Mouse (Mus musculus) spleen, embryonic (tissue): ENCODE results near the gene Ufd1.
"Not testable (repeated sequence)": the region's sequence is repeated elsewhere in the genome, so short reads cannot be mapped to it uniquely, and the experiment has no call there.

Experiments used
- CTCF ChIA-PET: fragments of 350-600 bp; sonication (Branson Sonifier 250); formaldehyde crosslinking; loops from one replicate; lab custom pipeline; 2022; lab: Charles Lee

Gene Ufd1

GRCm38 (mm10) chr16:18809001-18809400 is 2.6 kb upstream of the Ufd1 start:
- CTCF ChIA-PET: interaction anchor here (0.6 kb wide), 1 partner anchor 57 kb away, joined by 6 read pairs; no protein-coding TSS in a partner anchor

- CTCF ChIA-PET: no interaction called here
Measured at GRCm38 (mm10) chr16:18811032-18811431, 547 bp upstream of the Ufd1 start.

DNA sequence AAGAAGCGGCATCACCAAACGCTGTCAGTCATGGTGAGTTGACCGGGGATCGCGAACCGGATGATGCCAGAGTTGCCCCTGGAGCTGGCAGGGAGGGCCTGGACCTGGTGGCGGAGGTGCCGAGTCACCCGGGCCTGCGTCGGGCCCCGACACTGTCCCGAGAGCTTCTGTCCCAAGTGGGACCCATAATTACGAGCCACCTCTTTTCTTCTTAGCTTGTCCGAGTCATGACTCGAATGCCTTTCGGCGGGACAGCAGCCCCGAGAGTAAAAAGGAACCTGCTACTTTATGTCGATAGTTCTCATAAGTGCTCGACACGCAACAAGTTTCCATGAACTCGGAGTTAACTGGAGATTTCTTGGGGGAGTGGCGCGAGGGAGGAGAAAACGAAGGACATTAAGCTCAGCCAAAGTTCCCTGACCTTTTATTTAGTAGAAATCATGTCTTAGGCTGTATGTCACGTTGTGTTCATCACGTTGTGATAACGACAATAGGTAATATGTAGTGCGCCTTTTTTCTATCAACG is 869 bp downstream of the Ufd1 start:
- CTCF ChIA-PET: interaction anchor here (1.4 kb wide), 2 partner anchors 12 to 63 kb away, joined by 3 read pairs; no protein-coding TSS in a partner anchor

DNA sequence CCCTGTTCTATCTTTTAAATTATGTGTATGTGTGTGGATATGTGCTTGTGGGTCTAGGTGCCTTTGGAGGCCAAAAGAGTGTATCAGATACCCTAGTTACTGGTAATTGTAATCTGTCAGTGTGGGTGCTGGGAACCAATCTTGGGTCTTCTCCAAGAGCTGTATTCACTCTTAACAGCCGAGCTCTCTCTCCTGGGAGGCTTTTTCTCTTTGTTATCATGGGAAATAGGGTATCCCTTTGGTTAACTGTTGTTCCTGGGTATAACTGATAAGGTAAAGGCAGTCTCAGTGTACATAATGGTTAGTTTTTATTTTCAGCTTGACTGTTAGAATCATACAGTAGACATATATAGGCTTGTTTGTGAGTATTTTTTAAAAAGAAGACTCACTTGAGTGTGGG is 10.8 kb downstream of the Ufd1 start:
- CTCF ChIA-PET: no interaction called here

GRCm38 (mm10) chr16:18822925-18823324 is 11.3 kb downstream of the Ufd1 start:
- CTCF ChIA-PET: no interaction called here

DNA sequence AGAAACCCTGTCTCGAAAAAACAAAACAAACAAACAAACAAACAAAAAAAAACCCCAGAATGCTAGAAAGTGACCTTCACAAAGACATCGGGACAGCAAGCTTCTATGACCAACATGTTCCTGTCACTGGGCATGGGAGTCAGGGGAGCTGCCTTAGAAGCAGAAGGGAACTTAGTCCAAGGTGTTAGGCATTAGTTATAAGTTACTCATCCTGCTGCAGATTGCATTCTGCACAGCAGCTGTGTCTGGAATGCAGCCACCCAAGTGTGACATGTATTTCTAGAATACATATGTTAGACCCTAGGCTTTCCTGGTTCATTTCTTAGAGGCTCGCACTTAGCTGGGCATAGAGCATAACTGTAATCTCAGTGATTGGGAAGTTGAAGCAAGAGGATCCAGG is 17.1 kb downstream of the Ufd1 start:
- CTCF ChIA-PET: no interaction called here

DNA sequence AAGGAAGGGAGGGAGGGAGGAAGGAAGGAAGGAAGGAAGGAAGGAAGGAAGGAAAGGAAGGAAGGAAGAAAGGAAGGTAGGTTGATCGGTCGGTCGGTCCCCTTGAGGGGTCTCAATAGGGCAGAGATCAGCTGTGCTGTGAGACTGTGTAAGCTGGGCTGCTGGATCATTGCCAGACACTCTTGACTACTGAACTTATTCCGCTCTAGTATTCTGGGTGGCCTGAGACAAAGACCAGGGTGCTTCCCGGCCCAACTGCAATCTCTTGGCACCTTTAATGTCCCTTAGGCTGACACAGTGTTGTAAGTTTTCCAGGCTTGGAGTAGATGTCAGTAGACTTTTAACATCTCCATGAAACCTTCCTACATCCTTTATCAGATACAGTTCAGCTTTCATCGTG is 17.5 kb downstream of the Ufd1 start:
- CTCF ChIA-PET: no interaction called here

DNA sequence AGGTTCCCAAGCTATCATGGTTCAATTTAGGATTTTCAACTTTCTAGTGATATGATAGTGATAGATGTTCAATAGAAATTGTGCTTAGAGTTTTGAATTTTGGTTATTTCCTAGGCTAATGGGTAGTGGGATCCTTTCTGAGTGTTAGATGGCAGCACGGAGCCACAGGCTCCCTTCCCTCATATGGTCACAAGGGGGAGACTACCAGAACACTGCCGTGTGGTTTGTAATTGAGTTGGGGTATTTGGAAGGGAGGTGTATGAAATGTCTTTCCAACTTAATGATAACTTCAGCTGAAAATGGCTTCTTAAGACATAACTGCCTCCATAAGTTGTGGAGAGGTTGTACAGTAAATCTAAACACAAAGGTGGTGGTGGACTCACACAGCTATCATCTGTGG is 21.9 kb downstream of the Ufd1 start:
- CTCF ChIA-PET: no interaction called here

- CTCF ChIA-PET: interaction anchor here (0.5 kb wide), 1 partner anchor 1322 kb away, joined by 7 read pairs; no protein-coding TSS in a partner anchor
Measured at GRCm38 (mm10) chr16:18836073-18836467, 24.5 kb downstream of the Ufd1 start.

DNA sequence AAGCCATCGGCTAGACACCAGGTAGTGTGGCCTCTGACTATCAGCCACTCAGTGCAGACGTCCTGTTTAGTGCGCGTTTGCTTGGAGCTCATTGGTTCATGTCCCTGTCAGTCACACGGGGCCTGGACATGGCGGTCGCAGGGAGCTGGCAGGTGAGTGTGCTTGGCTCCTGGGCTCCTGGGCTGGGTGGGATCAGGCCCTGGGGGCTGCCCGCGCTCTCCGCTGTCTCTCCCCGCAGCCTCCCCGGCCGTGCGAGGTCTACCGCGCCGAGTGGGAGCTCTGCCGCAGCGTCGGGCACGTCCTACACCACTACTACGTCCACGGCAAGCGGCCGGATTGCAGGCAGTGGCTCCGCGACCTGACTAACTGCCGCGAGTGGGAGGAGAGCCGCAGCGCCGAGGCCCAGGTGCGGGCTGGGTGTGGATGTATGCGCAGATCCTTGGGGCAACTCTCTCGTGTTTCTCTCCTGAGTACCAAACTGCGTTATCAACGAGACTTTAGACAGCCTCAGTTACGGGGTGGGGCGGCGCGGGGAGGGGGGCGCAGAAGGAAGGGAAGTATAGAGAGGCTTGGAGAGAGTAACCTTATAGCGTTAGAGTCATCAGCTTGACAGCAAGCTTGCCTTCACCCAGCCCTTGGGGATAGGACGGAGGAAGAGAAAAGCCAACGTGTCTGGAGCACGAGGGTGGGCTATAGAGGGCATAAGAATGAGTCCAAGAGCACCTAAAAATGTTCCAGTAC is 25.1 kb downstream of the Ufd1 start, which contains the start of the genes 2510002D24Rik and Gm28539:
TSS of gene 2510002D24Rik (plus strand) at position 111 of the 741 bp plus-strand sequence.
TSS of gene Gm28539 (plus strand) at position 117 of the 741 bp plus-strand sequence.
- CTCF ChIA-PET: interaction anchor here (0.6 kb wide), 1 partner anchor 29 kb away, joined by 3 read pairs; no protein-coding TSS in a partner anchor

GRCm38 (mm10) chr16:18838346-18838745 is 26.8 kb downstream of the Ufd1 start:
- CTCF ChIA-PET: no interaction called here

DNA sequence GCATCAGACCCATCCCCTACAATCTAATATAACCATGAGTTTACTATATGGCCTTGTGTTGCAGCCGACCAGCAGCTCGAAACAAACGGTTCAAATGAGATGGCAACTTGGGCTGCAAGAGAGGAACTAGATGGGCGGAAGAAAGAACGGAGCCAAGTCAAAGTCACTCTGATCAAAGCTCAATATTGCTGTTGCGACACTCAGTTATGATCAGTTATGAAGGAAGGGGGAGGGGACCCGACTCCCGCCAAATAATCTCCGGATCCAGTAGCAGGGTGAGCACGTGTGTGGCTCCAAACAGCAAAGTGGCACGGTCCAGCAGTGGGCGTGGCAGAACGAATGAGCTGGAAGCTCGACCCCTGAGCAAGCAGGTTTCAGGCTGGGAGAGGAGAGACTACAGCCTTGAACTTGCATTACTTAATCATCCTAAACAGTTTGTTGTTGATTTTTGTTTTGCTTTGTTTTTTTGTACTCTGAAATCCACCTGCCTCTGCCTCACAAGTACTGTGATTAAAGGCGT is 34.8 kb downstream of the Ufd1 start:
- CTCF ChIA-PET: no interaction called here

GRCm38 (mm10) chr16:18849521-18850190 is 38.1 kb downstream of the Ufd1 start:
- CTCF ChIA-PET: not testable (repeated sequence)

DNA sequence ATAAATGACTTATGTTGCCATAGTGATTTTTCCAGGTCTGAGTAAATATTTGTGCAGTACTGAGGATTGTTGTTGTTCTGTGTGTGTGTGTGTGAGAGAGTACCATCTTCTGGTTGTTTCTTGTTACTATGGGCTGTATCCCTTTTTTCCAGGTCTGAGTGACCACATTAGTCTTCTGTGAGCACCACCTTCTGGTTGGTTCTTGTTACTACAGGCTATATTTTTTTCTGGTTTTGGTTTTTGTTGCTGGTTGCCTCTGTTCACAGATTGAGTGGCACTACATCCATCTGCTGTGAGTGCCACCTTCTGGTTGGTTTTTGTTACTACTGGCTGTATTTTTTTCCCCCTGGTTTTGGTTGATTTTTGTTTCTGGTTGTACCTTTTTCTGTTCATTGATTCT is 47.0 kb downstream of the Ufd1 start:
- CTCF ChIA-PET: no interaction called here

GRCm38 (mm10) chr16:18860186-18860585 is 48.6 kb downstream of the Ufd1 start:
- CTCF ChIA-PET: no interaction called here

- CTCF ChIA-PET: interaction anchor here (0.6 kb wide), 1 partner anchor 25 kb away, joined by 3 read pairs; no protein-coding TSS in a partner anchor
Measured at GRCm38 (mm10) chr16:18870495-18870894, 58.9 kb downstream of the Ufd1 start.

- CTCF ChIA-PET: interaction anchor here (1.5 to 1.7 kb wide), 2 partner anchors 17 to 64 kb away, joined by 3 to 5 read pairs; partner anchors contain the start of genes Cdc45 and Ufd1
Measured at GRCm38 (mm10) chr16:18876091-18876441, 64.5 kb downstream of the Ufd1 start.

DNA sequence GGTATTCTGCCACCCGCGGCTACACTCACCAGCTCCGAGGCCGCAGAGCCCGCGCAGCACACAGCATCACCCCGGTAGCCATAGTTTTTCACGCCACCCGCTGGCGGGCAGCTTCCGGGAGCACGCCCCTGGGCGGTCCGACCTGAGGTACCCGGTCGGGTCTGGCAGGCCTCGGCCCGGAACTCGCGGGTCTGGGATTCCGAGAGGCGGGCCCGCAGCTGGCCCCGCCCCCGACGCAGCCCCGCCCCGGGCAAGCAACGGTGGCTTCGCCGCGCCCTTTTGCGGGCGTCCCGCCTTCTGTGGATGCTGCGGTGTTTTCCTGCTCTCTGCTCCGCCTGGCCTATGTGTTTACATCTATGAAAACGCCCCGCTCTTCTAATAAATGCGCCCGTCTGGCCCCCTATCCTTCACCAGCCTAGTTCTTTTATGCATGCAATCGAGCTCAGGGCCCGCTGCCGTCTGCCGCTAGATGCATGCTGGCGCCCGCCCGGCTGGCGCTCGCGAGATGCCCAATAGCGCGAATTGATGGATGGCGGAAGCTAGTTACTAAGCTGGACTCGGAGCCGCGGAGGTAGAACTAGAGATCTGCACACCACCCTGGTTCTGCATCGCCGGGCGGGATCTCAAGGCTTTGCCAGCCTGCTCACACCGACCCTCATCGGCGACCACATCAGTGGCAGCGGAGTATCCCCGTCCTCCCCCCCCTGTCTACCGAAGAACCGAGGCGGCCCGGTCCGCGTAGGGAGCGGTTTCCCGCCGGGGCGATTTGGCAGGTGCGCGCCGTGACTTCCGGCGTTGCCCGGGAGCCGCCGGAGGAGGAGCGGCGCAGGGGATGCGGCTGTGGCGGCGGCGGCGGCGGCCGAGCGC is 65.1 kb downstream of the Ufd1 start, which contains the start of the genes Mrpl40 and Hira:
TSS of gene Mrpl40 (minus strand) at position 421 of the 867 bp plus-strand sequence.
TSS of gene Hira (plus strand) at position 596 of the 867 bp plus-strand sequence.
- CTCF ChIA-PET: interaction anchor here (0.6 to 1.7 kb wide), 3 partner anchors 16 to 891 kb away, joined by 3 to 5 read pairs (median 3); partner anchors contain the start of genes Cdc45 and Ufd1

- CTCF ChIA-PET: no interaction called here
Measured at GRCm38 (mm10) chr16:18877386-18878090, 66.0 kb downstream of the Ufd1 start.

DNA sequence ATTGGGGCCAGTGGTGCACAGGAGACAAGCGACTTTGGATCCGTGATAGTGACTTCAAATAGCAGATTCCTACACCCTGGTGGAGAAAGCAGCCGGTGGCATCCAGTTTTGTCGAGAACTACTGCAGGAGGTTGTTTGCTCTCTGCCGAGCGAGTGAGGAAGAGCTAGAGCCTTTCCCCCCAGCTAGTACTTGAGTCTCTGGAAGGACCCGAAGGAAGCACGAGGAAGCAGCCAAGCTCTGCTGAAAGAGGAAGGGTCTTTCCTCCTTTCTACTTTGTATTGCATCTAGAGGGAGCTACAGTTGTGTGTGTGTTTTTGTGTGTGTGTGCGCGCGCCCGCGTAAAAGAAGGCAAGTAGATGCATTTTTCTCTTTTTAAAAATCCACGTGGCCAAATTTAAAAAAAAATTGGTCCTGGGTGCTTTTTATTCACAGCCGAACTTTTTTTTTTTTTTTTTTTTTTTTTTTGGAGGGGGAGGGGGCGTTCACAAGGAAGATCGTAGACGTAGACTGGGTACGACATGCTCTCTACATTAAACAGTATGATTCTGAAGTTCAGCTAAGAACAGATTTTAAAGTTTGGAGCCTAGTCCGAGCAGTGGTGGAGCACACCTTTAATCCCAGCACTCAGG is 66.6 kb downstream of the Ufd1 start:
- CTCF ChIA-PET: no interaction called here
